9 mouse cellular contexts compared by ENCODE assay signal in the genomic region with DNA sequence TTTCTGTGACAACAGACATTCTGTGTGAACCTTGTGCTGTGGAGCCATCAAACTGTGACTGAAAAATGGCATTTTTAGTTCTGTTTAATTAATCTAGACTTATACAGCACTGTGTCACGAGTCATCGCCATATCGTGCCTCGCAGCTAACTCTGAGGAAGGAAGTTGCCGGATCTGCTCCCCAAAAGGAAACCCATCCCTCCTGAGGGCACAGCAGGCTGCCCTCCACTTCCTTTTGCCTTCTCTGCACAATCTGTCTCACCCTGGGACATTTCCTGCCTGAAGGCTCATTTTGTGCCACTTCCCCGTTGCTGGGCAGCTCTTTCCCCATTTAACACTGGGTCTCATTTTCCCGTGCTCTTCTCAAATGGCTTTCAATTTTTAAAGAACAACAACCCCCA. TPM values are rescaled to one million over a fixed set of nuclear protein-coding genes. Genes with fewer than 3 reads are reported as not detected.
DNase-seq lines count a peak whose midpoint lies in the region; ATAC-seq and TF ChIP-seq lines count a peak whose summit lies in the region.
"Had no signal": no experiment of that assay in that cellular context is flagged by ENCODE, and none has a peak within 500 bp of the region (broad histone marks: within the 10 kb centered on the region; RNA-seq: fewer than 3 reads in every experiment).

No protein-coding gene starts in this region.

- ATAC-seq in lung, embryonic 16.5 days (ENCODE audit: low read depth), result peak; percentile 62
- ATAC-seq in forebrain, embryonic 16.5 days, result no peak

- 34% methylated on average over 7 of the region's 7 CpGs for WGBS in lung, embryonic 16.5 days
- 78% methylated on average over 7 of the region's 7 CpGs for WGBS in forebrain, embryonic 16.5 days

- H3K9me3 ChIP-seq in lung, embryonic 16.5 days (ENCODE audit: control insufficient read depth, low read length), result no peaks in the 10 kb centered on the region
- no peaks in the 10 kb centered on the region for H3K9me3 ChIP-seq in forebrain, embryonic 16.5 days (ENCODE audit: control insufficient read depth, low read length)
- H3K9me3 ChIP-seq: neural tube, embryonic 12.5 days had no signal

- TF ChIP-seq CTCF in bone marrow macrophage, adult 2 months (IDR thresholded peaks at IDR 0.05; ENCODE audit: low read depth, low read length), result no peak

- TF ChIP-seq POLR2A in bone marrow macrophage, adult 2 months (IDR thresholded peaks at IDR 0.05; ENCODE audit: borderline replicate concordance, low read depth, low read length), result no peak

- peaks cover 55% of the 10 kb centered on the region for H3K4me1 ChIP-seq in bone marrow macrophage, adult 2 months (ENCODE audit: control insufficient read depth, insufficient read depth, low read length)
- H3K4me1 ChIP-seq in lung, embryonic 16.5 days (replicated peaks; ENCODE audit: control insufficient read depth, insufficient read depth, low read length), result peaks cover 31% of the 10 kb centered on the region
- H3K4me1 ChIP-seq in forebrain, embryonic 16.5 days (replicated peaks; ENCODE audit: control insufficient read depth, insufficient read depth, low read length), result peaks cover 19% of the 10 kb centered on the region

- H3K4me2 ChIP-seq in lung, embryonic 16.5 days (ENCODE audit: low read depth, low read length), result peak overlapping the region; percentile 34
- H3K4me2 ChIP-seq in forebrain, embryonic 16.5 days (ENCODE audit: low read length), result no peak overlapping the region
- H3K4me2 ChIP-seq: neural tube, embryonic 12.5 days had no signal

- H3K27me3 ChIP-seq in lung, embryonic 16.5 days (ENCODE audit: control insufficient read depth, insufficient read depth, low read depth, low read length), result no peaks in the 10 kb centered on the region
- H3K27me3 ChIP-seq in forebrain, embryonic 16.5 days (replicated peaks; ENCODE audit: control insufficient read depth, insufficient read depth, low read length), result no peaks in the 10 kb centered on the region
- H3K27me3 ChIP-seq: neural tube, embryonic 12.5 days had no signal

- DNase-seq in heart, adult 11 months, result peak; percentile 99
- DNase-seq in heart, postnatal 25 days (ENCODE audit: low spot score), result no peak
- peak; percentile 59 for DNase-seq in kidney, adult 18-20 months
- peak; percentile 51 to 63 for DNase-seq in thymus, postnatal 36 days
- DNase-seq in left cerebral cortex, postnatal 10 days (ENCODE audit: extremely low spot score in 1 of 2, low spot score in 2 of 2), result no peak

- H3K9ac ChIP-seq in lung, embryonic 16.5 days (ENCODE audit: low read length), result peak overlapping the region; percentile 40; the same call in 1 of the 2 replicates
- no peak overlapping the region for H3K9ac ChIP-seq in forebrain, embryonic 16.5 days (replicated peaks; ENCODE audit: low read depth, low read length)
- H3K9ac ChIP-seq: neural tube, embryonic 12.5 days had no signal

- peak overlapping the region; percentile 25; the same call in 1 of the 2 replicates for H3K4me3 ChIP-seq in bone marrow macrophage, adult 2 months (ENCODE audit: insufficient read depth, low read length)
- no peak overlapping the region for H3K4me3 ChIP-seq in lung, embryonic 16.5 days (ENCODE audit: low read length)
- H3K4me3 ChIP-seq in forebrain, embryonic 16.5 days (replicated peaks; ENCODE audit: low read length), result no peak overlapping the region
- H3K4me3 ChIP-seq: neural tube, embryonic 12.5 days had no signal

- H3K27ac ChIP-seq in bone marrow macrophage, adult 2 months (ENCODE audit: insufficient read depth, low read depth, low read length), result peak overlapping the region; percentile 100
- peak overlapping the region; percentile 96 for H3K27ac ChIP-seq in lung, embryonic 16.5 days (ENCODE audit: low read length)
- H3K27ac ChIP-seq in forebrain, embryonic 16.5 days (ENCODE audit: low read length), result no peak overlapping the region
- H3K27ac ChIP-seq: neural tube, embryonic 12.5 days had no signal

- intact Hi-C loops in heart, postnatal 25 days (cut with DNase I), result no loop called here
- intact Hi-C loops in left cerebral cortex, postnatal 10 days (cut with DNase I), result no loop called here

- H3K36me3 ChIP-seq in lung, embryonic 16.5 days (ENCODE audit: control insufficient read depth, insufficient read depth, low read length), result peaks cover 18% of the 10 kb centered on the region; the same call in 1 of the 2 replicates
- H3K36me3 ChIP-seq in forebrain, embryonic 16.5 days (ENCODE audit: control insufficient read depth, insufficient read depth), result peaks cover 12% of the 10 kb centered on the region

RNA-seq across cellular contexts. Expression of a gene that starts 6.9 kb away (rescaled TPM):
- total RNA-seq in heart, postnatal 25 days (2021), result 100 to 1,000 TPM; 341 to 607 TPM
- 868 and 944 TPM in 2 replicates for polyA plus RNA-seq in bone marrow macrophage, adult 2 months (2012; ENCODE audit: insufficient read depth, insufficient read length, missing spikeins)
- 184 and 197 TPM in 2 replicates for polyA plus RNA-seq in lung, embryonic 16.5 days (2015; fragmentation: Nextera tagmentation; extraction: Ambion mirVana)
- total RNA-seq in left cerebral cortex, postnatal 10 days (2021), result 10 to 100 TPM; 40.3 to 45.4 TPM
- polyA plus RNA-seq in forebrain, embryonic 16.5 days (2015; fragmentation: Nextera tagmentation; extraction: Ambion mirVana), result 63.4 and 75.9 TPM in 2 replicates

RNA-seq across cellular contexts. Expression of a gene that starts 12.2 kb away (rescaled TPM):
- total RNA-seq in heart, postnatal 25 days (2021), result 1 to 10 TPM; 1.1 to 2.1 TPM
- polyA plus RNA-seq in bone marrow macrophage, adult 2 months (2012; ENCODE audit: insufficient read depth, insufficient read length, missing spikeins), result not detected in 2 replicates
- 1.4 TPM in 2 replicates for polyA plus RNA-seq in lung, embryonic 16.5 days (2015; fragmentation: Nextera tagmentation; extraction: Ambion mirVana)
- total RNA-seq in left cerebral cortex, postnatal 10 days (2021), result not detected
- polyA plus RNA-seq in forebrain, embryonic 16.5 days (2015; fragmentation: Nextera tagmentation; extraction: Ambion mirVana), result 1.6 and 1.8 TPM in 2 replicates

RNA-seq across cellular contexts. Expression of a gene that starts 29.3 kb away (rescaled TPM):
- 10 to 100 TPM; 25.2 to 25.9 TPM for total RNA-seq in heart, postnatal 25 days (2021)
- 111 and 129 TPM in 2 replicates for polyA plus RNA-seq in bone marrow macrophage, adult 2 months (2012; ENCODE audit: insufficient read depth, insufficient read length, missing spikeins)
- 35.9 TPM in 2 replicates for polyA plus RNA-seq in lung, embryonic 16.5 days (2015; fragmentation: Nextera tagmentation; extraction: Ambion mirVana)
- total RNA-seq in left cerebral cortex, postnatal 10 days (2021), result 10 to 100 TPM; 26.3 to 29.3 TPM
- 38.7 and 43.1 TPM in 2 replicates for polyA plus RNA-seq in forebrain, embryonic 16.5 days (2015; fragmentation: Nextera tagmentation; extraction: Ambion mirVana)

RNA-seq across cellular contexts. Expression of a gene that starts 31.8 kb away (rescaled TPM):
- 1 to 10 TPM; 1.9 to 2.4 TPM for total RNA-seq in heart, postnatal 25 days (2021)
- polyA plus RNA-seq in bone marrow macrophage, adult 2 months (2012; ENCODE audit: insufficient read depth, insufficient read length, missing spikeins), result 0.28 TPM in 1 of 2 replicates, not detected in the other
- polyA plus RNA-seq in lung, embryonic 16.5 days (2015; fragmentation: Nextera tagmentation; extraction: Ambion mirVana), result 1.6 and 1.9 TPM in 2 replicates
- 10 to 100 TPM; 56.6 to 57.0 TPM for total RNA-seq in left cerebral cortex, postnatal 10 days (2021)
- polyA plus RNA-seq in forebrain, embryonic 16.5 days (2015; fragmentation: Nextera tagmentation; extraction: Ambion mirVana), result 16.2 and 21.9 TPM in 2 replicates

RNA-seq across cellular contexts. Expression of a gene that starts 36.3 kb away (rescaled TPM):
- total RNA-seq in heart, postnatal 25 days (2021), result 10 to 100 TPM; 25.4 to 27.2 TPM
- polyA plus RNA-seq in bone marrow macrophage, adult 2 months (2012; ENCODE audit: insufficient read depth, insufficient read length, missing spikeins), result 21.8 and 23.4 TPM in 2 replicates
- polyA plus RNA-seq in lung, embryonic 16.5 days (2015; fragmentation: Nextera tagmentation; extraction: Ambion mirVana), result 6.7 and 8.2 TPM in 2 replicates
- 10 to 100 TPM; 26.5 to 27.1 TPM for total RNA-seq in left cerebral cortex, postnatal 10 days (2021)
- polyA plus RNA-seq in forebrain, embryonic 16.5 days (2015; fragmentation: Nextera tagmentation; extraction: Ambion mirVana), result 6.3 and 7.5 TPM in 2 replicates

Comparison
In these comparisons a context has a peak if more than half of its experiments do, and no peak if none do; other contexts are left out.
1. DNase-seq: peak in heart, adult 11 months (single experiment), kidney, adult 18-20 months (single experiment) and thymus, postnatal 36 days (2 of 2); none in heart, postnatal 25 days (single experiment) and left cerebral cortex, postnatal 10 days (0 of 2).